16 mouse cellular contexts compared by ENCODE assay signal in genomic region chr8:26672486-26673395, GRCm38 (mm10).
DNase-seq lines count a peak whose midpoint lies in the region; ATAC-seq lines count a peak whose summit lies in the region.
"Had no signal": no experiment of that assay in that cellular context is flagged by ENCODE, and none has a peak within 500 bp of the region (broad histone marks: within the 10 kb centered on the region; RNA-seq: fewer than 3 reads in every experiment).

No protein-coding gene starts in this region.

- H3K4me1 ChIP-seq in hindbrain, embryonic 13.5 days (replicated peaks) = peaks cover 24% of the 10 kb centered on the region
- no peaks in the 10 kb centered on the region; the same call in 1 of the 2 replicates for H3K4me1 ChIP-seq in hindbrain, embryonic 14.5 days (replicated peaks; ENCODE audit: control insufficient read depth, insufficient read depth, low read length)
- peaks cover 17% of the 10 kb centered on the region for H3K4me1 ChIP-seq in intestine, embryonic 15.5 days (replicated peaks)
- peaks cover 26% of the 10 kb centered on the region for H3K4me1 ChIP-seq in neural tube, embryonic 13.5 days (replicated peaks)
- H3K4me1 ChIP-seq: megakaryocyte, embryonic 14.5 days; stomach, embryonic 15.5 days had no signal

- H3K4me2 ChIP-seq in hindbrain, embryonic 13.5 days = no peak overlapping the region
- H3K4me2 ChIP-seq in hindbrain, embryonic 14.5 days (replicated peaks) = no peak overlapping the region
- no peak overlapping the region for H3K4me2 ChIP-seq in intestine, embryonic 15.5 days (replicated peaks)
- H3K4me2 ChIP-seq in neural tube, embryonic 13.5 days = no peak overlapping the region
- H3K4me2 ChIP-seq: stomach, embryonic 15.5 days had no signal

- no peaks in the 10 kb centered on the region for H3K9me3 ChIP-seq in hindbrain, embryonic 13.5 days
- H3K9me3 ChIP-seq in hindbrain, embryonic 14.5 days (ENCODE audit: control insufficient read depth, low read length) = no peaks in the 10 kb centered on the region
- H3K9me3 ChIP-seq in intestine, embryonic 15.5 days = no peaks in the 10 kb centered on the region
- no peaks in the 10 kb centered on the region for H3K9me3 ChIP-seq in neural tube, embryonic 13.5 days
- H3K9me3 ChIP-seq: G1E; stomach, embryonic 15.5 days had no signal

- no peak for ATAC-seq in hindbrain, embryonic 13.5 days (ENCODE audit: low FRiP score)
- no peak for ATAC-seq in hindbrain, embryonic 14.5 days (ENCODE audit: low FRiP score)
- peak; percentile 82 for ATAC-seq in intestine, embryonic 15.5 days
- ATAC-seq in neural tube, embryonic 13.5 days (ENCODE audit: low read depth) = peak; percentile 76; the same call in 1 of the 2 replicates
- ATAC-seq: lung, postnatal 0 days had no signal

- H3K36me3 ChIP-seq in hindbrain, embryonic 13.5 days = no peaks in the 10 kb centered on the region
- no peaks in the 10 kb centered on the region for H3K36me3 ChIP-seq in hindbrain, embryonic 14.5 days (replicated peaks; ENCODE audit: control insufficient read depth, insufficient read depth)
- H3K36me3 ChIP-seq in intestine, embryonic 15.5 days = no peaks in the 10 kb centered on the region
- no peaks in the 10 kb centered on the region for H3K36me3 ChIP-seq in neural tube, embryonic 13.5 days
- H3K36me3 ChIP-seq: G1E; stomach, embryonic 15.5 days had no signal

- WGBS in hindbrain, embryonic 13.5 days = 23% methylated on average over 9 of the region's 9 CpGs
- 29% methylated on average over 9 of the region's 9 CpGs for WGBS in hindbrain, embryonic 14.5 days
- WGBS in intestine, embryonic 15.5 days = 17% methylated on average over 9 of the region's 9 CpGs
- 3% methylated on average over 9 of the region's 9 CpGs for WGBS in neural tube, embryonic 13.5 days

- no peak overlapping the region for H3K9ac ChIP-seq in hindbrain, embryonic 13.5 days
- H3K9ac ChIP-seq in hindbrain, embryonic 14.5 days = no peak overlapping the region
- no peak overlapping the region for H3K9ac ChIP-seq in intestine, embryonic 15.5 days
- no peak overlapping the region for H3K9ac ChIP-seq in neural tube, embryonic 13.5 days
- H3K9ac ChIP-seq: stomach, embryonic 15.5 days had no signal

- no peak overlapping the region for H3K4me3 ChIP-seq in hindbrain, embryonic 13.5 days
- no peak overlapping the region for H3K4me3 ChIP-seq in hindbrain, embryonic 14.5 days (replicated peaks; ENCODE audit: low read length)
- H3K4me3 ChIP-seq in intestine, embryonic 15.5 days (replicated peaks) = no peak overlapping the region
- no peak overlapping the region for H3K4me3 ChIP-seq in neural tube, embryonic 13.5 days
- H3K4me3 ChIP-seq: erythroblast, embryonic 14.5 days; left cerebral cortex, adult 2 months; megakaryocyte, embryonic 14.5 days; stomach, embryonic 15.5 days had no signal

- 0 out of 2 replicates have a peak overlapping the region, but pooled peaks have one; percentile 18 for H3K27ac ChIP-seq in hindbrain, embryonic 13.5 days
- no peak overlapping the region for H3K27ac ChIP-seq in hindbrain, embryonic 14.5 days
- no peak overlapping the region for H3K27ac ChIP-seq in intestine, embryonic 15.5 days
- peak overlapping the region; percentile 54 for H3K27ac ChIP-seq in neural tube, embryonic 13.5 days (replicated peaks)
- H3K27ac ChIP-seq: left cerebral cortex, adult 2 months; stomach, embryonic 15.5 days had no signal

- peaks cover 15% of the 10 kb centered on the region for H3K27me3 ChIP-seq in hindbrain, embryonic 13.5 days
- H3K27me3 ChIP-seq in hindbrain, embryonic 14.5 days (ENCODE audit: control insufficient read depth, insufficient read depth, low read length) = no peaks in the 10 kb centered on the region
- no peaks in the 10 kb centered on the region for H3K27me3 ChIP-seq in intestine, embryonic 15.5 days (replicated peaks)
- peaks cover 19% of the 10 kb centered on the region for H3K27me3 ChIP-seq in neural tube, embryonic 13.5 days
- H3K27me3 ChIP-seq: megakaryocyte, embryonic 14.5 days had no signal

- no peak for DNase-seq in hindbrain, embryonic 14.5 days (ENCODE audit: low spot score)
- DNase-seq in embryo, embryonic 10.5 days (ENCODE audit: low spot score) = peak; percentile 84
- DNase-seq in B cell, adult 2 months = no peak
- DNase-seq in adrenal gland, adult (ENCODE audit: inconsistent age in 2 of 2, low spot score in 1 of 2) = no peak
- DNase-seq: adrenal gland, postnatal 10 days; cerebellum, postnatal 36 days; thymus, postnatal 25 days had no signal

Comparison
In these comparisons a context has a peak if more than half of its experiments do, and no peak if none do; other contexts are left out.
1. H3K27ac ChIP-seq: peak in hindbrain, embryonic 13.5 days (single experiment) and neural tube, embryonic 13.5 days (single experiment); none in hindbrain, embryonic 14.5 days (single experiment) and intestine, embryonic 15.5 days (single experiment).
2. ATAC-seq: peak in intestine, embryonic 15.5 days (single experiment) and neural tube, embryonic 13.5 days (single experiment); none in hindbrain, embryonic 13.5 days (single experiment) and hindbrain, embryonic 14.5 days (single experiment).